14 mouse cellular contexts compared by ENCODE assay signal in the genomic region with DNA sequence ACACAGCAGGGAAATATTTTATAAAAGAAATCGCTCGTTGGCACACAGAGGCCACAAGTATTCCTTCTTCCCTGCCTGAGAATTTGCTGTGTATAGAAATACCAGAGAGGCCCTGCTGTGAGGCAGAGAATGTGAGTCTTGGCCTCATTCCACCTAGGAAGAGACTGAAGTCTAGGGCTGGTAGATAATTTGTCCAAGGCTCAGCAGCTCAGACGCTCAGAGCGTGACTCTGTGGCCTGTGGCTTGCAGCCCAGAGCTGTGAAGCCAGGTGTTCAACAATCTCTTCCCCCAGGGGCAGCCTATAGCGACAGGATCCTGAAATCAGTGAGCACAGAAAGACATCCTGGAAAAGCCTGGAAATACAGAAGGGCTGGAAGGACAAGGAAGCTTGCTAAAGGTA. TPM values are rescaled to one million over a fixed set of nuclear protein-coding genes. Genes with fewer than 3 reads are reported as not detected.
DNase-seq lines count a peak whose midpoint lies in the region; ATAC-seq and TF ChIP-seq lines count a peak whose summit lies in the region.
"Had no signal": no experiment of that assay in that cellular context is flagged by ENCODE, and none has a peak within 500 bp of the region (broad histone marks: within the 10 kb centered on the region; RNA-seq: fewer than 3 reads in every experiment).

No protein-coding gene starts in this region.

- no peaks in the 10 kb centered on the region for H3K36me3 ChIP-seq in heart, embryonic 15.5 days
- no peaks in the 10 kb centered on the region for H3K36me3 ChIP-seq in stomach, embryonic 14.5 days (ENCODE audit: control insufficient read depth, insufficient read depth, low read length)
- no peaks in the 10 kb centered on the region for H3K36me3 ChIP-seq in stomach, postnatal 0 days (ENCODE audit: control insufficient read depth, insufficient read depth, low read length)
- H3K36me3 ChIP-seq: embryonic facial prominence, embryonic 13.5 days had no signal

- no peak overlapping the region for H3K4me3 ChIP-seq in heart, embryonic 15.5 days
- H3K4me3 ChIP-seq in stomach, embryonic 14.5 days (ENCODE audit: low read depth, low read length): no peak overlapping the region
- H3K4me3 ChIP-seq in stomach, postnatal 0 days (ENCODE audit: low read depth, low read length): no peak overlapping the region
- H3K4me3 ChIP-seq: embryonic facial prominence, embryonic 13.5 days had no signal

- peak overlapping the region; percentile 40 for H3K27ac ChIP-seq in heart, embryonic 15.5 days
- H3K27ac ChIP-seq in stomach, embryonic 14.5 days (ENCODE audit: low read length): 0 out of 2 replicates have a peak overlapping the region, but pooled peaks have one; percentile 11
- no peak overlapping the region for H3K27ac ChIP-seq in stomach, postnatal 0 days (replicated peaks)
- H3K27ac ChIP-seq: embryonic facial prominence, embryonic 13.5 days; macrophage had no signal

- ATAC-seq in heart, embryonic 15.5 days (replicated peaks; ENCODE audit: insufficient number of reproducible peaks, insufficient read depth, low FRiP score, low read depth): peak; percentile 66
- 0 out of 2 replicates have a peak, but pooled peaks have one; percentile 67 for ATAC-seq in stomach, embryonic 14.5 days (ENCODE audit: insufficient number of reproducible peaks, insufficient read depth, low FRiP score, low read depth)
- no peak for ATAC-seq in stomach, postnatal 0 days (ENCODE audit: low FRiP score, low TSS enrichment)
- ATAC-seq in erythroid progenitor cell, adult 5-6 weeks (replicated peaks; ENCODE audit: low FRiP score, poor library complexity, severe bottlenecking): no peak
- no peak for ATAC-seq in inflammation-experienced regulatory T-cells, adult 6 months

- H3K4me2 ChIP-seq in heart, embryonic 15.5 days: no peak overlapping the region
- no peak overlapping the region for H3K4me2 ChIP-seq in stomach, embryonic 14.5 days (replicated peaks; ENCODE audit: low read depth, low read length)
- no peak overlapping the region for H3K4me2 ChIP-seq in stomach, postnatal 0 days (replicated peaks; ENCODE audit: low read depth)
- H3K4me2 ChIP-seq: embryonic facial prominence, embryonic 13.5 days had no signal

- no peak overlapping the region for H3K9ac ChIP-seq in heart, embryonic 15.5 days
- no peak overlapping the region for H3K9ac ChIP-seq in stomach, embryonic 14.5 days (replicated peaks; ENCODE audit: low read depth, low read length)
- no peak overlapping the region for H3K9ac ChIP-seq in stomach, postnatal 0 days (ENCODE audit: low read length)
- H3K9ac ChIP-seq: embryonic facial prominence, embryonic 13.5 days had no signal

- H3K27me3 ChIP-seq in heart, embryonic 15.5 days: no peaks in the 10 kb centered on the region
- no peaks in the 10 kb centered on the region for H3K27me3 ChIP-seq in stomach, embryonic 14.5 days (ENCODE audit: control insufficient read depth, insufficient read depth, low read length)
- no peaks in the 10 kb centered on the region for H3K27me3 ChIP-seq in stomach, postnatal 0 days (ENCODE audit: control insufficient read depth, insufficient read depth, low read length)
- H3K27me3 ChIP-seq: embryonic facial prominence, embryonic 13.5 days had no signal

- no peak for TF ChIP-seq EP300 in stomach, postnatal 0 days (optimal IDR thresholded peaks at IDR 0.05)

- peaks cover 8% of the 10 kb centered on the region for H3K4me1 ChIP-seq in heart, embryonic 15.5 days (replicated peaks)
- no peaks in the 10 kb centered on the region for H3K4me1 ChIP-seq in stomach, embryonic 14.5 days (ENCODE audit: control insufficient read depth, insufficient read depth, low read length)
- H3K4me1 ChIP-seq in stomach, postnatal 0 days (replicated peaks; ENCODE audit: control insufficient read depth, insufficient read depth): no peaks in the 10 kb centered on the region

- no peak for DNase-seq in heart, adult 18-20 months
- DNase-seq in stomach, postnatal 0 days (ENCODE audit: low spot score): no peak
- peak; percentile 44 to 57 for DNase-seq in kidney, adult 8-10 months
- no peak for DNase-seq in urinary bladder, postnatal 10 days (ENCODE audit: low spot score)
- DNase-seq: adrenal gland, postnatal 36 days; gastrocnemius, postnatal 14 days had no signal

- 10% methylated on average over 5 of the region's 5 CpGs for WGBS in heart, embryonic 15.5 days
- 27% methylated on average over 5 of the region's 5 CpGs for WGBS in stomach, embryonic 14.5 days
- WGBS in stomach, postnatal 0 days: 30% methylated on average over 5 of the region's 5 CpGs

- TF ChIP-seq CTCF in stomach, postnatal 0 days (IDR thresholded peaks at IDR 0.05; ENCODE audit: low read depth): no peak

- H3K9me3 ChIP-seq in heart, embryonic 15.5 days (replicated peaks): no peaks in the 10 kb centered on the region
- H3K9me3 ChIP-seq in stomach, embryonic 14.5 days (ENCODE audit: control insufficient read depth, low read depth, low read length): no peaks in the 10 kb centered on the region
- no peaks in the 10 kb centered on the region for H3K9me3 ChIP-seq in stomach, postnatal 0 days (ENCODE audit: control insufficient read depth, low read length)
- H3K9me3 ChIP-seq: embryonic facial prominence, embryonic 13.5 days had no signal

RNA-seq across cellular contexts. Expression of a gene that starts 26.2 kb away (rescaled TPM):
- not detected in 2 replicates for polyA plus RNA-seq in heart, embryonic 15.5 days (2015; fragmentation: Nextera tagmentation; extraction: Ambion mirVana)
- not detected for total RNA-seq in heart, adult 18-20 months (2021)
- polyA plus RNA-seq in stomach, embryonic 14.5 days (2014; fragmentation: Nextera tagmentation; extraction: Ambion mirVana): not detected in 2 replicates
- polyA plus RNA-seq in stomach, postnatal 0 days (2015; fragmentation: Nextera tagmentation; extraction: Ambion mirVana): not detected in 2 replicates
- total RNA-seq in erythroid progenitor cell, adult 5-6 weeks (2015; ENCODE audit: low replicate concordance): not detected in 2 replicates
- total RNA-seq in erythroid progenitor cell, adult 5-6 weeks (2017; ENCODE audit: low replicate concordance): not detected in 2 replicates
- polyA plus RNA-seq in inflammation-experienced regulatory T-cells, adult 6 months (2017; shearing (Covaris generic)): not detected
- total RNA-seq: adrenal gland, postnatal 36 days; ES-E14; gastrocnemius, postnatal 14 days had no signal
- polyA plus RNA-seq: embryonic facial prominence, embryonic 13.5 days; macrophage; neural tube, embryonic 14.5 days had no signal

Comparison
In these comparisons a context has a peak if more than half of its experiments do, and no peak if none do; other contexts are left out.
1. ATAC-seq: peak in heart, embryonic 15.5 days (single experiment) and stomach, embryonic 14.5 days (single experiment); none in stomach, postnatal 0 days (single experiment), erythroid progenitor cell, adult 5-6 weeks (single experiment) and inflammation-experienced regulatory T-cells, adult 6 months (single experiment).
2. DNase-seq: peak in kidney, adult 8-10 months (2 of 2); none in heart, adult 18-20 months (0 of 2), stomach, postnatal 0 days (single experiment) and urinary bladder, postnatal 10 days (single experiment).